8 mouse cellular contexts compared by ENCODE assay signal in genomic region chr17:6106361-6107014, GRCm38 (mm10). TPM values are rescaled to one million over a fixed set of nuclear protein-coding genes. Genes with fewer than 3 reads are reported as not detected.
DNase-seq lines count a peak whose midpoint lies in the region; ATAC-seq and TF ChIP-seq lines count a peak whose summit lies in the region.

TSS of gene Tulp4 (plus strand) at chr17:6106437.

- H3K9me3 ChIP-seq in forebrain, embryonic 15.5 days, result no peaks in the 10 kb centered on the region
- H3K9me3 ChIP-seq in liver, embryonic 16.5 days (replicated peaks; ENCODE audit: control insufficient read depth, low read length), result no peaks in the 10 kb centered on the region
- no peaks in the 10 kb centered on the region for H3K9me3 ChIP-seq in neural tube, embryonic 12.5 days
- no peaks in the 10 kb centered on the region for H3K9me3 ChIP-seq in stomach, postnatal 0 days (ENCODE audit: control insufficient read depth, low read length)

- no peak for TF ChIP-seq EP300 in stomach, postnatal 0 days (optimal IDR thresholded peaks at IDR 0.05)

- intact Hi-C loops in heart, postnatal 14 days (cut with DNase I), result loop anchor here (5.0 kb wide), 3 partner anchors 66 to 166 kb away; no protein-coding TSS in a partner anchor

- WGBS in forebrain, embryonic 15.5 days, result 1% methylated on average over 48 of the region's 76 CpGs
- WGBS in large intestine, adult 2 months, result under 1% methylated on average over 72 of the region's 76 CpGs
- under 1% methylated on average over 21 of the region's 76 CpGs for WGBS in liver, embryonic 16.5 days (ENCODE audit: insufficient replicate concordance)
- under 1% methylated on average over 48 of the region's 76 CpGs for WGBS in neural tube, embryonic 12.5 days
- WGBS in stomach, postnatal 0 days, result 0% methylated on average over 25 of the region's 76 CpGs

- H3K9ac ChIP-seq in forebrain, embryonic 15.5 days (replicated peaks), result peak within 1 kb of the TSS; percentile 99
- peak within 1 kb of the TSS; percentile 74 for H3K9ac ChIP-seq in liver, embryonic 16.5 days (ENCODE audit: low read depth, low read length)
- H3K9ac ChIP-seq in neural tube, embryonic 12.5 days, result peak within 1 kb of the TSS; percentile 97
- H3K9ac ChIP-seq in stomach, postnatal 0 days (ENCODE audit: low read length), result peak within 1 kb of the TSS; percentile 98

- H3K36me3 ChIP-seq in forebrain, embryonic 15.5 days, result peaks cover 5% of the 10 kb centered on the region; the same call in 1 of the 2 replicates
- H3K36me3 ChIP-seq in liver, embryonic 16.5 days (ENCODE audit: control insufficient read depth, insufficient read depth), result no peaks in the 10 kb centered on the region
- H3K36me3 ChIP-seq in neural tube, embryonic 12.5 days, result 0 out of 2 replicates have a peak, but pooled peaks cover 3% of the 10 kb centered on the region
- no peaks in the 10 kb centered on the region for H3K36me3 ChIP-seq in stomach, postnatal 0 days (ENCODE audit: control insufficient read depth, insufficient read depth, low read length)

- H3K4me1 ChIP-seq in forebrain, embryonic 15.5 days, result peaks cover 36% of the 10 kb centered on the region
- peaks cover 2% of the 10 kb centered on the region for H3K4me1 ChIP-seq in liver, embryonic 16.5 days (ENCODE audit: control insufficient read depth, low read depth, low read length)
- peaks cover 22% of the 10 kb centered on the region for H3K4me1 ChIP-seq in neural tube, embryonic 12.5 days
- peaks cover 6% of the 10 kb centered on the region; the same call in 1 of the 2 replicates for H3K4me1 ChIP-seq in stomach, postnatal 0 days (replicated peaks; ENCODE audit: control insufficient read depth, insufficient read depth)

- peak within 1 kb of the TSS; percentile 99 for H3K27ac ChIP-seq in forebrain, embryonic 15.5 days (replicated peaks)
- H3K27ac ChIP-seq in liver, embryonic 16.5 days (ENCODE audit: low read length), result peak within 1 kb of the TSS; percentile 71; the same call in 1 of the 2 replicates
- peak within 1 kb of the TSS; percentile 91 for H3K27ac ChIP-seq in neural tube, embryonic 12.5 days
- peak within 1 kb of the TSS; percentile 96 for H3K27ac ChIP-seq in stomach, postnatal 0 days (replicated peaks)

- H3K4me3 ChIP-seq in forebrain, embryonic 15.5 days, result peak within 1 kb of the TSS; percentile 98
- peak within 1 kb of the TSS; percentile 72 for H3K4me3 ChIP-seq in liver, embryonic 16.5 days (ENCODE audit: low read depth, low read length)
- peak within 1 kb of the TSS; percentile 92 for H3K4me3 ChIP-seq in neural tube, embryonic 12.5 days
- H3K4me3 ChIP-seq in stomach, postnatal 0 days (ENCODE audit: low read depth, low read length), result peak within 1 kb of the TSS; percentile 79

- no peaks in the 10 kb centered on the region for H3K27me3 ChIP-seq in forebrain, embryonic 15.5 days
- H3K27me3 ChIP-seq in liver, embryonic 16.5 days (ENCODE audit: control insufficient read depth, insufficient read depth, low read depth, low read length), result peaks cover 29% of the 10 kb centered on the region
- H3K27me3 ChIP-seq in neural tube, embryonic 12.5 days (replicated peaks), result no peaks in the 10 kb centered on the region
- no peaks in the 10 kb centered on the region for H3K27me3 ChIP-seq in stomach, postnatal 0 days (ENCODE audit: control insufficient read depth, insufficient read depth, low read length)

- peak; percentile 85 for DNase-seq in ES-CJ7 (ENCODE audit: low read depth, low spot score)
- peak; percentile 80 for DNase-seq in cerebellum, adult 11 months
- peak; percentile 86 to 89 for DNase-seq in heart, postnatal 14 days
- DNase-seq in large intestine, adult 2 months (ENCODE audit: low read depth, low spot score), result no peak
- peak; percentile 94 for DNase-seq in stomach, postnatal 0 days (ENCODE audit: low spot score)

- TF ChIP-seq CTCF in stomach, postnatal 0 days (IDR thresholded peaks at IDR 0.05; ENCODE audit: low read depth), result no peak

- H3K4me2 ChIP-seq in forebrain, embryonic 15.5 days (replicated peaks), result peak within 1 kb of the TSS; percentile 64
- H3K4me2 ChIP-seq in liver, embryonic 16.5 days (ENCODE audit: low read depth, low read length), result peak within 1 kb of the TSS; percentile 84
- peak within 1 kb of the TSS; percentile 83 for H3K4me2 ChIP-seq in neural tube, embryonic 12.5 days (replicated peaks)
- H3K4me2 ChIP-seq in stomach, postnatal 0 days (replicated peaks; ENCODE audit: low read depth), result peak within 1 kb of the TSS; percentile 77

- peak; percentile 97 for ATAC-seq in forebrain, embryonic 15.5 days (replicated peaks)
- ATAC-seq in liver, embryonic 16.5 days (ENCODE audit: low read depth), result peak; percentile 95
- ATAC-seq in neural tube, embryonic 12.5 days (ENCODE audit: low FRiP score, low read depth), result peak; percentile 99
- peak; percentile 95 for ATAC-seq in stomach, postnatal 0 days (ENCODE audit: low FRiP score, low TSS enrichment)

RNA-seq across cellular contexts. Expression of gene Tulp4, which starts in this region (rescaled TPM):
- 140 and 152 TPM in 2 replicates for polyA plus RNA-seq in forebrain, embryonic 15.5 days (2015; fragmentation: Nextera tagmentation; extraction: Ambion mirVana)
- total RNA-seq in heart, postnatal 14 days (2021), result 100 to 1,000 TPM; 113 to 115 TPM
- 18.9 and 34.3 TPM in 2 replicates for polyA plus RNA-seq in large intestine, adult 2 months (2012; rRNA removed)
- polyA plus RNA-seq in liver, embryonic 16.5 days (2015; fragmentation: Nextera tagmentation; extraction: Ambion mirVana), result 23.4 and 25.4 TPM in 2 replicates
- 123 and 139 TPM in 2 replicates for polyA plus RNA-seq in neural tube, embryonic 12.5 days (2016; fragmentation: Nextera tagmentation; extraction: Ambion mirVana)
- 33.6 and 39.3 TPM in 2 replicates for polyA plus RNA-seq in stomach, postnatal 0 days (2015; fragmentation: Nextera tagmentation; extraction: Ambion mirVana)
